8 mouse cellular contexts compared by ENCODE assay signal in the genomic region with DNA sequence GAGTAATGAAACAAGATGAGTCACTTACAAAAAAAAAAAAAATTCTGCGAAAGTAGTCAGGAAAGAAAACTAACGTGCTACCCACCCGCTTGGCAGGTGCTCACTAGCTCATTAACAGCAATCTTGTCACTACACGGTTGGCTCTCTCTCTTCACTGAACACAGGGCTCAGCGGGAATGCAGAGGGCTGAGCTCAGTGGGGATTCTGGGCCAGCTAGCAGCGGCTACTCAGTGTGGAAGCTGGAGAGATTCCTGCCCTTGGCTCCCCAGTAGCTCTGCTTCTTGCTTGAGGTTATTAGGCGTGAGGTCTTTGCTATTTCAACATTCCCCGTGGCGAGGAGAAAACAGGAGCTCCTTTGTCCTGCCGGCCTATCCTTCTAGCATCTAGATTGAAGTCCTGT. TPM values are rescaled to one million over a fixed set of nuclear protein-coding genes. Genes with fewer than 3 reads are reported as not detected.
A peak's percentile ranks its signal among the peaks of the same experiment; 100 is the strongest.
DNase-seq lines count a peak whose midpoint lies in the region; ATAC-seq and TF ChIP-seq lines count a peak whose summit lies in the region.

No protein-coding gene starts in this region.

- no peaks in the 10 kb centered on the region for H3K36me3 ChIP-seq in testis, adult 2 months (ENCODE audit: control insufficient read depth, insufficient read depth, low read length)
- H3K36me3 ChIP-seq in kidney, embryonic 15.5 days = no peaks in the 10 kb centered on the region

- H3K27ac ChIP-seq in testis, adult 2 months (ENCODE audit: control insufficient read depth, insufficient read depth, low read depth, low read length) = peak overlapping the region; percentile 36; the same call in 1 of the 2 replicates
- no peak overlapping the region for H3K27ac ChIP-seq in kidney, embryonic 15.5 days

- ATAC-seq in activated CD4-positive, CD25-positive, alpha-beta regulatory T cell, adult 4 months = no peak
- no peak for ATAC-seq in kidney, embryonic 15.5 days (replicated peaks; ENCODE audit: low FRiP score)

- H3K9ac ChIP-seq in kidney, embryonic 15.5 days = no peak overlapping the region

- DNase-seq in cerebellum, postnatal 25 days = peak; percentile 45 to 55
- no peak for DNase-seq in cerebellum, adult 11-12 months
- DNase-seq in testis, postnatal 10 days (ENCODE audit: low spot score) = no peak
- DNase-seq in heart, postnatal 4 days = peak; percentile 20
- DNase-seq in ovary, postnatal 10 days (ENCODE audit: low spot score) = no peak

- H3K4me3 ChIP-seq in testis, adult 2 months (ENCODE audit: control insufficient read depth, low read depth, low read length) = no peak overlapping the region; the same call in 1 of the 2 replicates
- no peak overlapping the region for H3K4me3 ChIP-seq in kidney, embryonic 15.5 days (replicated peaks)

- no peak for TF ChIP-seq CTCF in testis, adult 2 months (IDR thresholded peaks at IDR 0.05; ENCODE audit: control insufficient read depth, insufficient read depth, insufficient replicate concordance, low read depth, low read length)

- H3K27me3 ChIP-seq in testis, adult 2 months (ENCODE audit: control insufficient read depth, insufficient read depth, low read length) = no peaks in the 10 kb centered on the region
- H3K27me3 ChIP-seq in kidney, embryonic 15.5 days = no peaks in the 10 kb centered on the region

- H3K9me3 ChIP-seq in kidney, embryonic 15.5 days (replicated peaks) = no peaks in the 10 kb centered on the region

- no peak for TF ChIP-seq POLR2A in testis, adult 2 months (IDR thresholded peaks at IDR 0.05; ENCODE audit: control insufficient read depth, low read depth, low read length)

- H3K4me1 ChIP-seq in testis, adult 2 months (ENCODE audit: control insufficient read depth, insufficient read depth, low read length) = peaks cover 2% of the 10 kb centered on the region
- H3K4me1 ChIP-seq in kidney, embryonic 15.5 days = 0 out of 2 replicates have a peak, but pooled peaks cover 8% of the 10 kb centered on the region

- 21% methylated on average over 10 of the region's 10 CpGs for WGBS in kidney, embryonic 15.5 days

- H3K4me2 ChIP-seq in kidney, embryonic 15.5 days = no peak overlapping the region

RNA-seq across cellular contexts. Expression of a gene that starts 17.9 kb away (rescaled TPM):
- polyA plus RNA-seq in testis, adult 2 months (2012; rRNA removed) = 12.6 and 17.4 TPM in 2 replicates
- under 1 TPM; 0.52 to 0.79 TPM for total RNA-seq in heart, postnatal 4 days (2021)
- polyA plus RNA-seq in activated CD4-positive, CD25-positive, alpha-beta regulatory T cell, adult 4 months (2017; shearing (Covaris generic)) = not detected
- 17.0 and 18.3 TPM in 2 replicates for polyA plus RNA-seq in kidney, embryonic 15.5 days (2015; fragmentation: Nextera tagmentation; extraction: Ambion mirVana)

RNA-seq across cellular contexts. Expression of a gene that starts 33.2 kb away (rescaled TPM):
- 13.9 and 15.9 TPM in 2 replicates for polyA plus RNA-seq in testis, adult 2 months (2012; rRNA removed)
- total RNA-seq in heart, postnatal 4 days (2021) = 10 to 100 TPM; 35.1 to 38.6 TPM
- polyA plus RNA-seq in activated CD4-positive, CD25-positive, alpha-beta regulatory T cell, adult 4 months (2017; shearing (Covaris generic)) = 10 to 100 TPM; 13.0 to 15.3 TPM
- polyA plus RNA-seq in kidney, embryonic 15.5 days (2015; fragmentation: Nextera tagmentation; extraction: Ambion mirVana) = 17.4 and 18.8 TPM in 2 replicates

Comparison
In these comparisons a context has a peak if more than half of its experiments do, and no peak if none do; other contexts are left out.
1. DNase-seq: peak in cerebellum, postnatal 25 days (2 of 2) and heart, postnatal 4 days (single experiment); none in cerebellum, adult 11-12 months (single experiment), testis, postnatal 10 days (single experiment) and ovary, postnatal 10 days (single experiment).
2. RNA of a gene that starts 17.9 kb away (polyA plus RNA-seq): 17.0 to 18.3 TPM in kidney, embryonic 15.5 days and 12.6 to 17.4 TPM in testis, adult 2 months; not detected in activated CD4-positive, CD25-positive, alpha-beta regulatory T cell, adult 4 months; every median in the first group is over 10 times any median in the second.